Mouse (Mus musculus): ENCODE measurements at regions not wholly inside any gene's neighbourhood (a gene's known extent, or its start where the extent isn't known, plus 50 kb on each side); places are given as distances from the start of the nearest gene placed in this dataset.
"Not testable (repeated sequence)": the region's sequence is repeated elsewhere in the genome, so short reads cannot be mapped to it uniquely, and the experiment has no call there.

DNA sequence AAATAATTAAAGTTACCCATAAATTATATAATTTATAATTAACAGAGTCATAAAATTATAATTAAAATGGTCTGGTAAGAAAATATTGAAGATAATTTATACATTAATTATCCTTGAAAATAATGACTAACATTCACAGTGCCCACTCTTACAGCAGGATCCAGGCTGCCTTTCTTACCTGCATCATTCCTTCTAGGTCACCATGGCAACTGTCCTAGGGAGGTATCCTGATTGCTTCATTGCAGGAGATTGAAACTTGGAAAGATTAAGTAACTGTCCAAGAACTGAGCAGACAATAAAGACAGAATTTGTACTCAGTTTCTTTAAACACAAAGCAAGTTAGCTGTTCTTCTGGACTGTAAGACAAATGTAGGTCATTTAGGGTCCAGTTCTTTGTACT lies 416.7 kb upstream of the Id2 start:
- DNase-seq (ENCODE audit: low read depth) = peak; percentile 48
- TF ChIP-seq POLR2A (IDR thresholded peaks at IDR 0.05; ENCODE audit: borderline replicate concordance, extremely low read depth, insufficient read depth, insufficient read length, poor library complexity, severe bottlenecking) = no peak
- TF ChIP-seq CTCF (IDR thresholded peaks at IDR 0.05; ENCODE audit: borderline replicate concordance, extremely low read depth, insufficient read depth, insufficient read length) = no peak

DNA sequence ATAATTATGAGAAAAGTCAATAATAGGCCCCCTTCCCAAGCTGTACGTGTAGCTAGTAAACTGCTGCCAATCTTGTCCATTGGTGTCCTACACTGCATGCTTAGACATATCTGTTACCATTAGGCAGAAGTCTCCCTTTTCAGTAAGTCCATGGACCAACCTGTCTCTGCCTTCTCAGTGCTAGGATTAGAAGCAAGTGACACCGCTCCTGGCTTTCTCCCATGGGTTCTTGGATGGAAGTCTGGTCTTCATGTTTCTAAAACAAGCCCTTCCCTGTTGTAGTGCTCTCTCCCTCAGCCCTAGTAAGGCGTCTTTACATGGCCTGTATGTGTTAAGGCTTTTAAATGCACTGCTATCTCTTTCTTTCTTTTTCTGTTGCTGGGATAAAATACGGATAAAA lies 412.7 kb upstream of the Id2 start:
- no peak for TF ChIP-seq POLR2A (IDR thresholded peaks at IDR 0.05; ENCODE audit: borderline replicate concordance, extremely low read depth, insufficient read depth, insufficient read length, poor library complexity, severe bottlenecking)
- TF ChIP-seq CTCF (IDR thresholded peaks at IDR 0.05; ENCODE audit: borderline replicate concordance, extremely low read depth, insufficient read depth, insufficient read length) = no peak

DNA sequence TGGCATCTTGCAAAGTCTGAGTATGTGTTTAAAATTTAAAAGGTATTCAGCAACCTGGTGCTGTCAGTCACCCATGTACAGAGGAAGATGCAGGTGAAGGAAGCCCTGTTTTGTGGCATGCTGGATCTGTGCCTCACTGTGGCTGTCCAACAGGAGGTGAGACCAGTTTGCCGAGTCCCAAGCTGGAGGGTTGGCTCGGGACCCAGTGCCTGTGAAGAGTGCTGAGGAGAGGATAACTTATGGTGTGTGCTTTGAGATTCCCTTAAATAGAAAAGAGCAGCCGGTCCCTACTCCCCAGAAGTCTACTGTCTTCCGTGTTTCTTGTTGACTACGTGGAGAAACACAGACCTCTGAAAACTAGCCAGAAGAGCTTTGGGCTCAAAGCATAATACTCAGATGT lies 396.3 kb upstream of the Id2 start:
- no peak for TF ChIP-seq CTCF (IDR thresholded peaks at IDR 0.05; ENCODE audit: borderline replicate concordance, extremely low read depth, insufficient read depth, insufficient read length)
- TF ChIP-seq POLR2A (IDR thresholded peaks at IDR 0.05; ENCODE audit: borderline replicate concordance, extremely low read depth, insufficient read depth, insufficient read length, poor library complexity, severe bottlenecking) = no peak
- peak; percentile 43 for DNase-seq (ENCODE audit: low read depth)

More for the DNA sequence above, 412.7 kb upstream of the Id2 start:
- DNase-seq (ENCODE audit: low read depth) = no peak

DNA sequence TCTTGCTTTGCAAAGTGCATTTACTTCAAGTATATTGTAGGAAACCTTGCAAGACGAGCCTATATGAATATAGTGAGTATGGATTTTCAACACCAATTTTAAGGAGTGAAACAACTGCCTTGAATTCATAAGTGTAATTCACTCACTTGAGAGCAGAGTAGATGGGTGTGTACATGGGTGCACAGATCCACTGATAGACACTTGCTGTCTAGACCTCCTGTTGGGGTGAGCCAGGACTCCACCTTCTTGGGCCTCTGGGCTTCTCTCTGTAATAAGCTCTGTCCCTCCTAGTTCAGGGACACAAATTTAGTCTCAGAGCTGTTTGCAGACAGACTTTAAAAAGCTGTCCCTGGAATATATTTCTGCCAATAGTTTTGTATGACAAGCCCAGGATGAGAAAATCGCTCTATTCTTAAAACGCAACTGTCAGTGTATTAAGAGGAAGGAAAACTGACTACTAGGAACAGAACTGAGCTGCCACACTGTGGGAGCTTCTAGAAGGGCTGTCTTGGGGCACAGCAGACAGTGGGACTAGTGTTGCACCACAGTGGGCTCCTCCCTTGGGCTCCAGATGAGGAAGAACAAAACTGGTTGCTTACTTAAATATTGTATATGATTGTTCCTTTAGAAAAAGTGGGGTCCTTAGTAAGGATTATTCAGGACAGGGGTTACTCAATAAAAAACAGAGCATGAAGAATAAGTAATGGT lies 395.7 kb upstream of the Id2 start:
- DNase-seq (ENCODE audit: low read depth) = no peak
- no peak for TF ChIP-seq CTCF (IDR thresholded peaks at IDR 0.05; ENCODE audit: borderline replicate concordance, extremely low read depth, insufficient read depth, insufficient read length)

DNA sequence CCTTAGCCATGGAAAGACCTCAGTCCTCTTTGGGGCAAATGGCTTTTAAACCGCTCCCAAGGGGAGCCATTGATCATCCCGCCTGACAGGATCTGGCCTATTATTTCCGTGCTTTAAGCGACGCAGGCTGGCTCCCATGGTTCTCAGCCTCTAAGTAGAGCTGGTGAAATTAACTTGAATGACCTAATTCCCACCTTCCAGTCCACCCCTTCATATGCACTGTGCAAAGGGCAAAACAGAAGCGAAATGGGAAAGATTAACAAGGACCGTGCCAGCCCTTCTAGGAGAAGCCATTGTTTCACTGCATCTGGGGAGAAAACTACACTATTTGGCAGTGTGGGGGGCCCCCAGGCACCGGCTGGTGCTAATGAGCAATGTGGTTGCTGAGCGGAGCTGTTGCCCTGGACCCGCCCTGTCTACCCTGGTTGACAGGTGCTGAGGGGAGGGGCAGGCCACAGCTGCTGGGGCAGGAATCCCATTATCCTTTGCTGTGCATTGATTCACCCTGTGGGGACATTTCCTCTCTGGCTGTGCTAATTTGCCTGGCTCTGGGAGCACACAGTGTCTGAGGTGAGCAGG lies 378.3 kb upstream of the Id2 start:
- peak; percentile 92 for DNase-seq (ENCODE audit: low read depth)
- TF ChIP-seq CTCF (IDR thresholded peaks at IDR 0.05; ENCODE audit: borderline replicate concordance, extremely low read depth, insufficient read depth, insufficient read length) (no peak), POLR2A (IDR thresholded peaks at IDR 0.05; ENCODE audit: borderline replicate concordance, extremely low read depth, insufficient read depth, insufficient read length, poor library complexity, severe bottlenecking) (no peak)

DNA sequence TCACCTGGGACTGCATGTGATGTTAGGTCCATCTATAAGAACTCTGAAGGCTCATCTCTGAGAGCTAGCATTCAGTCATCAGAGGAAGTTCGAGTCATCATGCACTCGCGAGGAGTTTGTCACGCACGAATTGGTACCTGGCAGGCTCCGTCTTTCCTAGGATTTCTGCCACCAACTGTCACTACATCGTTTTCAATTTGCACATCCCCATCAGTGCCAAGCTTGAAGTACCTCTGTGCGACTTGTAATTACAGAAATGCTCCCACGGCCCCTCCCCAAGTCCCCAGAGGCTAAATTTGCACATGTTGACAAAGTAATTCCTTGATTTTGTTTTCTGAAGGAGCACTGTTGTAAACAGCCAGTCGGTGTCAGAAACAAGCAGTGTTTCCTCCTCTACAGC lies 372.2 kb upstream of the Id2 start:
- TF ChIP-seq POLR2A (IDR thresholded peaks at IDR 0.05; ENCODE audit: borderline replicate concordance, extremely low read depth, insufficient read depth, insufficient read length, poor library complexity, severe bottlenecking) (no peak), CTCF (IDR thresholded peaks at IDR 0.05; ENCODE audit: borderline replicate concordance, extremely low read depth, insufficient read depth, insufficient read length) (no peak)

DNA sequence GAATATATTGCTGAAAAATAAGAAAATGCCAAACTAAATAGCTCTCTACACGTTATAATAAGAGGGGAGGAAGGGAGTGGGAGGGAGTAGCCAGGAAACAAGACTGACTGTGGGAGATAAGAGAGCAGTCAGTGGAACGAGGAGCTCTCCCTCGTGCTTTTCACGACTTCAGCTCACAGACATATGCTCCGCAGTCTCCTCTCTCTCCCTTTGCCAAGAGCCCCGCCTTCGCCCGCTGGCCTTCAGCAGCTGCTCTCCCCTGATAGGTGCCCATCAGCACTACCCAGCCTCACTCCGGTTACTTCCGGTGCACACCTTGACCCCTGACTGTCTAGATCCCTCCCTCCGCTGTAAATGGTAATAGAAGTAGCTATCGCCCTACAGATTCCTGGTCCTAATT lies 370.8 kb upstream of the Id2 start:
- TF ChIP-seq CTCF (IDR thresholded peaks at IDR 0.05; ENCODE audit: borderline replicate concordance, extremely low read depth, insufficient read depth, insufficient read length) (no peak), POLR2A (IDR thresholded peaks at IDR 0.05; ENCODE audit: borderline replicate concordance, extremely low read depth, insufficient read depth, insufficient read length, poor library complexity, severe bottlenecking) (no peak)
- DNase-seq (ENCODE audit: low read depth) = peak; percentile 58

More for the DNA sequence above, 372.2 kb upstream of the Id2 start:
- DNase-seq (ENCODE audit: low read depth) = peak; percentile 81

DNA sequence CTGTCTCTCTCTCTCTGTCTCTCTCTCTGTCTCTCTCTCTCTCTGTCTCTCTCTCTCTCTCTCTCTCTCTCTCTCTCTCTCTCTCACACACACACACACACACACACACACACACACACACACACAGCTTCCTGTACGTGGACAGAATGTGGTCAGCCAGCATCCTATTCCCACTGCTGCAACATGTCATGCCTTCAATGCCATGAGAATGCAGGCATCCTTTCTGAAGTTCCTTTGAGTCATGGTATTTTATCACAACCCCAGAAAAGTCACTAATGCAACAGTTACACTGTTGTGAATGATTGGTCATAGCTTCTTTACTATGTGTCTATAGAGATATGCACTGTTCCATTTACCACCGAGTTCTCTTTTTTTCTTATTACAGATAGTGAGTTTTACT lies 365.8 kb upstream of the Id2 start:
- DNase-seq (ENCODE audit: low read depth) = not testable (repeated sequence)

DNA sequence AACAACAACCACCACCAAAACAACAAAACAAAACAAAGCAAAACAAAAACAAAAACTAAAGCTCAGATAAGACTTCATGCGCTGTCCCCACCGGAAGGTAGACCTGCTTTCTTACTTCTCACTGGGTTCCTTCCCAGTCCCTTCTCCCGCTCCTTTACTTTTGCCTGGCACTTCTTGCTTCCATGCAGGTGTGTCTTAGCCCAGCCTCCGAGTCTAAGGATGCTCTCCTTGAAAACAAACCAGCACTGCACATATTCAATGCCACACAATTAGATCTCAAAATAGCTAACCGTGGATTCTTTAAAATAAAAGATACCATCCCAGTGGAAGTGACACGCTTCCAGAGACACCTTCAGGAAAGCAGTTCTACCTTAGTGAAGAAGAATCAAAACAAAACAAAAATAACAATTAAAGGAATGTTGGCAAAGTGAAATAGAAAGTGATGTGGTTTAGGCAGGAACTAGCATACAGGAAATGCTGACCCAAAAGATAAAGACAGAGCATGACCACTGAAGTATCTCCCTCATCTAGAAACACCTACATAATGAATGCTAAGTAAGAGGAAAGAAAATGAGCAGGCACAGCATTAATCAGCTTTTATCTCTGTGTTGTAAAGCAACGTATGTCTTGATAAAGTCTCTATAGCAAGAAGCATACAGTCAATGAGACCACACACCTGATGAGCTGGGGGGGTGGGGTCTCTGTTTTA lies 358.5 kb upstream of the Id2 start:
- no peak for DNase-seq (ENCODE audit: low read depth)
- TF ChIP-seq CTCF (IDR thresholded peaks at IDR 0.05; ENCODE audit: borderline replicate concordance, extremely low read depth, insufficient read depth, insufficient read length) = no peak
- TF ChIP-seq POLR2A (IDR thresholded peaks at IDR 0.05; ENCODE audit: borderline replicate concordance, extremely low read depth, insufficient read depth, insufficient read length, poor library complexity, severe bottlenecking) = no peak

DNA sequence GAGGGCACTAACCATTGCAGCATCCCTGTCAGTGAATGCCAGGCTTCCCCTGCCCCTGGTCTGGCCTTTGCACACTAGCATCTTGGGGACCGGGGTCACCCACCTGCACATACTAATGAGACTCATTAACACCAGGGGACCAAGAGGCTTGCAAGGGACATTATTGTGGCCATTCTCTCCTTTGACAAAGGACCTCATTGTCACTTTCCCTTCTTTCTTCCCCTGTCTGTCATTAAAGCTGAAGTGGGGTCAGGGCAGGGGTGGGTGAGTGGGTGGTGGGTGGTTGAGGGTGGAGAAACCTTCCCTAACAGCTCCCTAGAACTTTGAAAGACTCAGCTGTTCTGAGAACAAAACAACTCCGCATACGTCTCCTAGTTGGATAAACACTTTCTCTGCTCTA lies 356.4 kb upstream of the Id2 start:
- no peak for DNase-seq (ENCODE audit: low read depth)
- TF ChIP-seq POLR2A (IDR thresholded peaks at IDR 0.05; ENCODE audit: borderline replicate concordance, extremely low read depth, insufficient read depth, insufficient read length, poor library complexity, severe bottlenecking) (no peak), CTCF (IDR thresholded peaks at IDR 0.05; ENCODE audit: borderline replicate concordance, extremely low read depth, insufficient read depth, insufficient read length) (no peak)

DNA sequence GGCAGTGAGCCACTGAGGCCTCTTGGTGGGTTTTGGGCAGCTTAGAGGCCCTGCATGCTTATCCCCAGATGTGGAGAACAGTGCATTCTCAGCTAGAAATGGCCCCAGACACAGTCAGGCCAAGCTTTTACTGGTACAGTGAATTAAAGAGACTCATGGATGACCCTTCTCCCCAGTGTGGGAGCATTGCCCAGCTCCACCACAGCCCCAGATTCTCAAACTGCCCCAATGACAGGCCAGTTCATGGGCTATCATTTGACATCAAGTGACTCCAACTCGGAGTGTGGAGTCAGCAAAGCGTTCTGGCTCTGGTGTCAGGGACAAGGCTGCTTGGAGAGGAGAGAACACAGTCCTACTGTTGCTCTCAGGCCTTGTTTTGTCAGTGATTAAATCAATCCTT lies 354.2 kb upstream of the Id2 start:
- DNase-seq (ENCODE audit: low read depth) = no peak
- TF ChIP-seq POLR2A (IDR thresholded peaks at IDR 0.05; ENCODE audit: borderline replicate concordance, extremely low read depth, insufficient read depth, insufficient read length, poor library complexity, severe bottlenecking) (no peak), CTCF (IDR thresholded peaks at IDR 0.05; ENCODE audit: borderline replicate concordance, extremely low read depth, insufficient read depth, insufficient read length) (no peak)

DNA sequence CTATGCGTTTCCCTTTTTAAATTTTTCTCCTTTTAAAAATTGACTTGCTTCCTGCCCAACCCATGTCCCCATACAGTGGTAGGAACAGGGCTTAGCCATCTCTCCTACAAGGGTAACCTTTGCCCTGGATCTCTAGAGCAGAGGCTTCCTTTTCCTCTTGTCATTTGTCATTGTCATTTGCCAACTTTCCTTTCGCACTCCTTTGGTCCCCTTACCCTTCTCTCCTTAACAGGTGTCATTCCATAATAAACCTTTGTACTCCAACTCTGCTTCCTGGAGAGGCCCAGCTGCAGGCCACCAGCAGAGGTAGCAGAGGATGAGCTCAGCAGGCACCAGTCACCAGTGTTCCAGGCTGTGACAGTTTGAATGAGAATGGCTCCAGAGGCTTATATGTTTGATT lies 347.4 kb upstream of the Id2 start:
- DNase-seq (ENCODE audit: low read depth) = no peak
- TF ChIP-seq POLR2A (IDR thresholded peaks at IDR 0.05; ENCODE audit: borderline replicate concordance, extremely low read depth, insufficient read depth, insufficient read length, poor library complexity, severe bottlenecking) (no peak), CTCF (IDR thresholded peaks at IDR 0.05; ENCODE audit: borderline replicate concordance, extremely low read depth, insufficient read depth, insufficient read length) (no peak)
